Mouse (Mus musculus) cerebellum, postnatal 14 days (tissue): ENCODE measurements at regions not wholly inside any gene's neighbourhood (a gene's known extent, or its start where the extent isn't known, plus 50 kb on each side); places are given as distances from the start of the nearest gene placed in this dataset.
"Not testable (repeated sequence)": the region's sequence is repeated elsewhere in the genome, so short reads cannot be mapped to it uniquely, and the experiment has no call there.

Experiments used
- DNase-seq, 2 experiments: peaks; one replicate each; pipeline ENCODE4 v3.0.0; 2021; ENCODE audit warnings: mixed read lengths in 2 of 2

DNA sequence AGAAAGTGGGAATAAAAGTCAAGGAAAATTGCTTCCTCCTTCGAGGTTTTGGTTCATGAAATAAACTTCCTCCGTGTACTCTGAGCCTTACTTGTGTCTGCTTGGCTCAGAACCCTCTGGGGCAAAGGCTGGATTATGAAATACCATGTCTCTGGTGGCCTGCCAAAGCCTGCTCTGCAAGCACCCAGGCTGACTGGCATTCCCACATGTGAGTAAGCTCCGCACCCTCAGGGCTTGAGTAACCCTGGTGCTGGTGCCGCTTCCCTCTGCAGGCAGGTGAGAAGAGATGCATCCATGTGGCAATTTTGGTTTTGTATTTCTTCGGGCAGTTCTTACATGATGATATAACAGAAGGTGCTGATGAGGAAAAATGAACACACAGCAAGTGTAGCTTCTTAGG is 66.0 kb downstream of the Nr2f2 start:
- no peak for DNase-seq

DNA sequence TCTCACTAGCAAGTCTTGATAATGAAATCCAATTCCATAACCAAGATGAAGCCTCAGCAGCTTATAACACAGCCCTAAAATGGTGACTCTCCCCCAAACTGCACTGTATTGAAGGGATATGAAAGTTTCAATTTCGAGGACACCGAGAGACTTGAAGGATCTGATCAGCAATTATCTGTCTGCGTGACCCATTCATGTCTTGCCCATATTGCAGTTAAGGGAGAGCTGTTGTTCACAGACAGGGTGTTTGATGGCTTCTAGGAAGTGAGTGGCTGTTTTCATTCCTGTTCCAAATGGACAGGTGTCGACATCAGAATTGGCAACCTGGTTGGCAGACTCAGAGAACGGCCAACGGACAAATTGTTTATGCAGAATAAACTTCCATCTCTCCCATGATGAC is 75.1 kb downstream of the Nr2f2 start:
- DNase-seq = no peak

DNA sequence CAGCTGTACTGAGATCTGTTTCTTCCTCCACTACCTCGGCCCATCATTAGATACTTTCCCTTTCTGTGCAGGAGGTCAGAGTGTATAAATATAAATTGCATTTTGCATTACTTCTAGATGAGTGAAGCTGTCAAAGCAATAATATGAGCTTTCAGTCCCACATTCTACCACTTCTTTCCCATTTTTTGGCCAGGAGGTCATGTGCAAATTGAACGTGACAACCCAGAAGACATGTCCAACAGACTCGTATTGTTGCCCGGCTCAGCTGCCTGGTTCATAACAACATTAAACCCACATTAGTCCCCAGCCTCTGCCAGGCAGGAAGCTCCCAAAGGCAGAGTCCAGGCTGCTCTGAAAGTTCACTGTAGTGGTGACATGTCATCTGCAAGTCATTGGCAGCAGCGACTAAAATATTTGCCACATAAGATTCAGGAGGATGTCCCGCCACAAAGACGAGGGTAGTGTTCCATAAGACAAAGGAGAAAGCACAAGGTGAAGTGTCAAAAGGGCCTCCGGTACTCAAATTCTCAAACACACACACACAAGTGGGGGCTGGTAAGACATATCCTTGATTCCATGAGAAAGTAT is 75.7 kb downstream of the Nr2f2 start:
- DNase-seq = no peak

DNA sequence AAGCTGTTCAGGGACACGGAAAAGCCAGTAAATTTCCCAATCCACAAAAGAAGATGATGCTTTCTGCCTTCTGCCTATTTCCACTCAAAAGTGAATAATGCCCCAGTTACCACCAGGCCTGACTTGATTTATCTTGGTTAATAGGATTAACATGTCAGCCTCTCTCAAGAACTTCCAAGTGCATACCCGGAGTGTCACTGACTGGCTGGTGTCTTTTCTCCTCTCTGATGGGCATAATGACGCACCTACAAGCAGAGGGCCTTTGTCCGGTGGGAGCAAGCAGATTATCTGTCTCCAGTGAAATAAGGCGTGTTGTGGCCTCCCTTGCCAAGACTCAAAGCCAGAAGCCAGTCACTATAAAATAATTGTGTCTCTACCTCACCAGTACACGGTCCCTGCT is 76.3 kb downstream of the Nr2f2 start:
- no peak for DNase-seq

DNA sequence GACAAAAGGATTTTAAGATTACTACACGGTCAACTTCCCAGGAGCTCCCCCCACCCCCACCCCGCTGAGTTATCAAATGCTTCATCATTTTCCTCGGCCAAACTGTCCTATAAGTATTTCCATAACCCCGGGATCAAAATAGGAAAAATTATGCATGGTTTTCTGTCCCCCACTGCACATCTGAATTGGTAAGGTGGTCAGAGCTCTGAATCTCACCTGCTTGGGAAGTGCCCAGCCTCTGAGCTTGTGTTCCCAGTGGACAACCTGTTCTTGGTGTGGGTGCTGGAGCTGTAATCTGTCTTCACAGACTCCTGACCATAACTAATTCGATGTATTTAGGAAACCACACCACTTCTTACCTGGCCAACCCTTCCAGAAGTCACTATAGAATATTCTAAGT is 77.9 kb downstream of the Nr2f2 start:
- DNase-seq = no peak

DNA sequence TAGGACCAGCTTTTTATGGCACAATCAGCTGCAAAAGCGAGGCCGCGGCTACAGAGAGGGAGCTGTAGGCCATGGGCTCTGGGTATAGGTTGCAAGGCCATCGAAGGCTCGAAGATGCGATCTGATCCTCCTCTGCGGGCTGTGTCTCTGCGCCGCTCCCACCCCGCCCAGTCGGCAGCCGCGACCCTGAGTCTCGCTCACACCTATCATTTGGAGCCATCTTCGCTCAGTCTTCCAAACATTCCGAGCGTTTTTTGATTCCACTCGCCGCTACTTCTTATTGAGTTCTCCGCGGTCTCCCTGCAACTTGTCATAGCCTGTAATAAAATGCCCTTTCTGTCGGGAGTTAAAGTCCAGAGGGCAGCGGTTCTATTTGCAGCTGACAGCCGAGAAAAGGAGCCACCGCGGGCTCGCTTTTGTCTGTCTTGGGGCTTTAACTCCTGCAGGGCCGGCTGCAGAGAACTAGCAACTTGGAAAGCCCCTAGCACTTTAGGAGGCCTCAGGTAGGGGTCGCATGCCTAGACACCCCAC is 78.6 kb downstream of the Nr2f2 start:
- DNase-seq = peak in 1 of 2 experiments; percentile 7

DNA sequence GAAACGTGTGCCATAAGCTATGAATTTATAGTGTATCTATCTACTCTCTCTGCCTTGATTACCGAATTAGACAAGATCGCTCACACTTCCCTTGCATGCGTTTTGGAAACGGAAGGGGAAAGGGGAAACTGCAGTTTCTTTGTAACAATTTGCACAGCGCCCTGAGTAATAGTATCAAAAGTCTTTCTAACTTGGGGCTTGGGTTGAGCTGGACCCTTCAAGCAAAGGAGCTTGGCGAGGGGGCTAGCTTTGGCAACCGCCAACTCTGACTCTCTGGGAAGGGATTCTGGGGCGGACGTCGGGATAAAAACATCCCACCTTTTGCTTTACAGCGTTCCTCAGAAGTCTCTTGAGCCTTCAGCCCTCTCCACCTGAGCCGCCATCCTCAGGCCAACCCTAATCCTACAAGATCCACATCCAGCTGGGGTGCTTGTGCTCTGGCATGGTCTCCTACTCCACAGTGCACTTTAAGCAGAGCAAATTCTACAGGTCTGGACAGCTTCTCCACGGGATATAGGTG is 79.6 kb downstream of the Nr2f2 start:
- no peak for DNase-seq

DNA sequence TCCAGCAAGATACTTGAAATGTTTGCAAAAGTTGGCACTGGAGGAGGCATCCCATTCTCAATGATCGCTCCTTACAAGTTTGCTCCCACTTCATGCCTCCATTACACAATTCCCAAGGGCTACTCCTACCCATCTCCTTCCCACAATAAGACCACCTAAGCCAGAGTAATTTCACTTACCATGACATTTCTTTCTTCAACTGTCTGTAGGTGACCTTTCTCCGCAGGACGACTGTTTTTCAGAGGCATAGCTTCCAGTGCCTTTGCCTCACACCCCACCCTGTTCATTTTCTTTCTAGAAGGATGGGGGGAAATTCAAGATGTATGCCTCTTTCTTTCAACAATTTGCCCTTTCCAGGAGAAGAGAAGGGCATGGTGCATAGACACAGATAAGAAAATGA is 81.2 kb downstream of the Nr2f2 start:
- DNase-seq = no peak

DNA sequence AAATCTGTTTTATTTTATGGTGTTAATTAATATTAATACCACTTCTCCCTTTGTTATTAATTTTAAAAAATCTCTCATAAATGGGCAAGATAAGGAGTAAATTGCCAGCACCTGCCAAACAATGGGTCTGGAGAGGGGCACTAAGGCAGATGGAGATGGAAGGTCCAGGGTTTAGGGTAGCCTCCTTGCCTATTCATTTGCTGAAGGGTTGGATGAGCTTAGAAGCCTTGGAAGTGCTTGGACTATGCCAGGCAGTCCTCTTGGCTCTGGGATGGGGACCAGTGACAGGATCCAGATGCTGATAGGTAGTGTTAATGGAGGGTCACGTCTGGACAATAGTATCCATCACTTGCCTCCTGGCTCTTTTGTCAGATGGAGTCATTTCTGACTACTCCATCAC is 82.7 kb downstream of the Nr2f2 start:
- DNase-seq = no peak

DNA sequence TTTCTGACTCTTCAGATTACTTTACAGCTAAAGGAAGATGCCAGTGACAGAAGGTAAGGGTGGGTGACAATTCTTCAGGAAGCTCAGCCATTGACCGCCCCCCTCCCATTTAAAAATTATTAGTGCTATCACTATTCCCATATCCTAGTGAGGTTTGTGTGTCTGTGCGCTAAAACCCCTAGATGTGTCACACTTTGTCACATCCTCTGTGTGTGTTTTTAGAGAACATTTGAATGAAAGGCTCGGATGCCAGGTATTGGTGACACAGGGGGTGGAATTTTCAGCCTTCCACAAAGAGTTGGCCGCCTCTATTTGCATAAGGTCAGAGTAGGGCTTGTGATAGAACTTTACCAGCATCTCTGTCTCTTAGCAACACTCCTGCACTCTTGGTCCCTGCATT is 83.4 kb downstream of the Nr2f2 start:
- no peak for DNase-seq

DNA sequence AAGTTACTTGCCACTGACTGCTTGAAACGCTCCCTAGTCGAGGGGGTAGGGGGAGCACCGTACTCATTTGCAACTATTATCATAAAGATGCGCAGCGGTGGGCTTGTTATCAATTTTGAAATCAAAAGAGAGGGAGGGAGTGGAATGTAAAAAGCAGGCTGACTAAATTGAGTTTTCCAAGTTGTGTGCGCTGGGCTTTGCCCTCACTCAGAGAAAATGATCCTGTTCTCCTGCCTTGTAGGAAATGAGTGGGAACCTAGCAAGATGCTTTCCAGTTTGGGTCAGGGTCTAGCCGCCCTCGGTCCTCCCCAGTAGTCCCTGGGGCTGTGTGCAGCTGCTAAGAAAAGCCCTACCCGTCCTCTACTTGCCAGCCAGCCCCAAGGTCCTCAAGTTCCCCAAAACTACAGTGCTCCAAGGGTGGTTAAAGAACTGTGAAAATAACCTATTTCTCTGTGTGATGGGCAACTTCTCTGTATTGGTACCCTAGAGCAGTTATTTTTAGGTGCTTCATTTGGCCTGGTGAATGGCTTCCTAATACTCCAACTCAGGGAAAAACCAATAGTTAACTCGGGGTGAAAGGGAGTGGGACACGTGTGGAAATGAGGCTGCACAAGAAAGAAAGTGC is 84.5 kb downstream of the Nr2f2 start:
- DNase-seq = no peak

DNA sequence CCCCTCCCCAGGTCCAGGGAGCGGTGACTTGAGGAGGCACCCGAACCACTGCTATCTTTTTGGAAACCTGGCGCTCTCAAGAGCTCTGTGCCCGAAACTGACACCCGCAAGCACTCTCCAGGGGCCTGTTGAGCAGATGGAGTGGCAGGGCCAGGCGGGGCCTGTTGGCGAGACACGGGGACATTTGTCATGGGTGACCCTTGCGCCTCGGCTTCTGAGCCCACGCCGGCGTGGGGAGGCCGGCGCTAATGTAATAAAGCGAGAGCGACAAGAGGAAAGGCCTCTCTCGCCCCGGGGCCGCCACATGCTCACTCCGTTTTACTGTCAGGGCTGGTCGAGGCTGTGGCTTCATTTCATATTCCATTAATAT is 85.2 kb downstream of the Nr2f2 start:
- DNase-seq = no peak

DNA sequence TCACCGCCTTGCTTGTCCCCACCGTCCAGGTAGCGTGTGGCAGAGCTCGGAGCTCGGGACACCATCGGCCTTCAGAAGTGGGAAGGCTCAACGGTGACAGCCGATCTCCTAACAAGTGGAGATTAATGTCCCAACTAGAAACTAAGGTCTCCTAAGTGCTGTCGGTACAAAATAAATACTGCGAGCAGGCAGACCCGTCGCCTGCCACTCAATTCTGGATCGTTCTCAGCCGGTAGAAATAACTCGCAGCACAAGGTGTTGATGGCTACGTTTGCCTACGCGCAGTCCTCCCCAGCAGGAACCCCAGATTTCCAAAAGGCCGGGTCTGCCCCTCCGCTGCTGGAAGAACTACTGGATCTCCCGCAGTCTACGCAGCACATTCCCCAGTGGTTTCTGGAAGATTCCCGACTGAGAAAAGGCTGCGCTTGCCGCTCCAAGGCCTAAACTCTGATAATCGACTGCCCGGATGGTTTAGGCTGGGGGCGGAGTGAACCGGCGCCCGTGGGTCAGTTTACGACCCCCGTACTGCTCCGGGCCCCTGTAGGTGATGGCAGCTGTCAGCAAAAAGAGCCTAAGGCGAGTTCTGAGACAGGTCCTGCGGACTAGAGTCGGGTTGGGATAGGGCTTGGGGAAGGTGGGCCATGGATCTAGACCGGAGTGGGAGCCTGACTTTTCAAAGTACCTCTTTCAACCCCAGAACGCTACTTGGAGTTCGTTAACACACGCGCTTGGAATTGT is 85.7 kb downstream of the Nr2f2 start:
- DNase-seq = no peak

DNA sequence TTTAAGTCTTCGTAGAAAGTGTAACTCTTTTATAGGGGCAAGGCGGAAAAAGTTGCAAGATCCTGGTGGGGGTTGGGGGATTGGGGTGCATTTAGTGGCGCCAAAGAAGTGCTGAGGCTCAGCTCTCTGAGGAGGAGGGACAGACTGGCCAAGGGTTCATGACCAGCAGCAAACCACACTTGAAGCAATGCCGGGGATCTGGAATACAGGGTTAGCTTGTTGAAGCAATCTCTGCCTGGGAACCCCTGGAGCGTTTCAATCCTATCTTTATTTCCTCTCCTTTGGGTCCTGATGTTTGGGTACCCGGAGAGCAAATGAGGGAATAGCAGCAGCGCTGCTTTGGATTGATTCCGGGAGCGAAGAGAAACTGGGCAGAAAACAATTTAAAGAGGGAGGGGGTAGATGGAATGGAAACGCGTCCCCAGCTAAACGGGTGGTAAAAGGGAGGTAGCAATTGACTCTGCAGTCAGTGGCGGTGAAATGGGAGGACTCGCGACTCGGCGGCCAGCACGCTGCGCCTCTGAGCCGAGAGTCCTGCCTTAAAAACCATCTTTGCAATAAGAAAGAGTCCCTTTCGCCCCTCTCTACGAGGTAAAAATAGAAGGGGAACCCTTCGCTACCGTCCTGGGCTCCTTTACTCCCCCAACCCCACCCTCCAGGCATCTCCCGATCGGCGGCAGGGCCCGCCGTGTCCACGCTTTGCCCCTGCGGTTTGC is 86.5 kb downstream of the Nr2f2 start:
- DNase-seq = peak in 1 of 2 experiments; percentile 7

DNA sequence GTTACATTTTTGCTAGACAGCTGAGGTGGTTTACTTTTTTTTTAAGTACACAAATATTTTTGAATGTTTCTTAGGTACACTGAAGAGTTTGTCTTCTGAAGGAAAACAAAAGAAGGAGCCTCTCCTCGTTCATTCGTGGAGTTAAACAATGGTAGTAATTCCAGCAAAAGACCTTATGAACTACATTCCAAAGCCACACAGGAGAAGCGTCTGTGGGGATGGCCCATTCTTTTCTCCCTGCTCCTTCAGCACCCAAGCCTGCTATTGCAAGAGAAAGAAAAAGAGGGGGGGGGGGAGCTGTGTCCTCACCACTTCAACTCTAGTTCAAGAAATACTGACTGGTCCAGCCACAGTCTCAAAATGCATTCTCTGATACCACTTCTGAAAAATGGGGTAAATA is 87.4 kb downstream of the Nr2f2 start:
- no peak for DNase-seq

DNA sequence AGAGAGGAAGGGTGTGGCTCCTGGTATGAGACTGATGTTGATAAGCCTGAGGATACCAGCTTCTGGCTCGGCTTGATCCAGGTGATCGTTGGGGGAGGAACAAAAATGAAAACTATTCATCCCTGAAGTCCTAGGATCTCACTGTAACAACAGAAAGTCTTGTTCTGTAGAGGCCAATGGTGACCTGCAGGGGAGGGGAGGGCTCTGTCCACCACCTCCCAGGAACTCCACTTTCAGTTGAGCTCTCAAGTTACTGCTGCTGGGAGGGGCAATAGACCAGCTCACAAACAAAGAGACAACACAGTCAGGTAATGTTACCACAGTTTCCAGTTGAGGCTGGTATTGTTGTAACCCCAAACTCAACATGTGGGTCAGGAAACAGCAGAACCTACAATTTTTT is 90.5 kb downstream of the Nr2f2 start:
- no peak for DNase-seq

DNA sequence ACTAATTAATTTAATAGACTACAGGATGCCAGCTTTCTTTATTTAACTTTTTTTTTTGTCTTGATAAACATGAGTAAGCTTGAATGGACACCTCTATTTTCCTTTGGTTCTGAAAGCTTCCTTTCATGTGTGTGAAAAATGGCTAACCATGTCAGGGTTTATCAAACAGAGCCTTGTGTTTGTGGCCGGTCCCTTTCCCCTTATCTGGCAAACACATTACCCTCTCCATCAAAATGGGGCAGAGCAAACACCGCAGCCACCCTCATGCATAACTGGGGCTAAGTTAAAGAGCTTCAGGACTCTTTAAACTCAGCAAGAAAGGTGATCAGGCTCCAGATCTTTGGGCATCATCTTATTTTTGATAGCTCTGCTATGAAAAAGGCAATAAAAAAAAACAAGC is 92.2 kb downstream of the Nr2f2 start:
- no peak for DNase-seq

DNA sequence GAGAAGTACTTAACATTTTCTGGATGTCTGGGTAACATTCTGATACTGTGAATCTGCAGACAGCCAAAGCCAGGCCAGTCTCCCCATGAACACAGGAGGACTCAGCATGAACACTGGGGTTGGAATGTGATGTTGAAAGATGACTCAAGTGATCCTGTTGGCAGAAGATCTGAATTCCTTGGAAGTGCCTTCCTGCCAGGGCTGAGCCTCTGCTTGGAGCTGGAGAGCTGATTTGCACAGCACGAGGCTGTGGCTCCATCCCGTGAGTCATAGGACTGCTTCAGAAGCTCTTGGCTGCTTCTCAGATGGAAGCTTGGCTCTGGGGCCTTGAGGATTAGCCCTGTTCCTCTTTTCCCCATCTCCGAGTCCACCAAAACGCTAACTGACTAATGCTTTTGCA is 99.5 kb downstream of the Nr2f2 start:
- DNase-seq = no peak

DNA sequence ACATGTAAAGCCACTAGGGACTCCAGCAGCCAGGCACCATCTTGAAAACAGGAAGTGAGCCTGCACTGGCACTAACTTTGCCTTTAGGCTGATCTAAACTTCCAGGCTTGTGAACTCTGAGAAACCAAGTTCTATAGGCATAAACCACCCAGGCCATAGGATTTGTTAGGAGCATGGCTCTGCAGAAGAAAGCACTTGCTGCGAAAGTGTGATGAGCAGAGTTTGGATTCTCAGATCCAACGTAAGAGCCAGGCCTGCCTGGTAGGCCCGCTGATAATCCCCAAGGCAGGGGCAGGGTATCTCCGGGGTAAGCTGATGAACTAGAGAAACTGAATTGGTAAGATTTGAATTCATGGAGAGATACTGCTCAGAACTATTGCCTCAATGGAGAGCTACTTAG is 109.7 kb downstream of the Nr2f2 start:
- DNase-seq = no peak

DNA sequence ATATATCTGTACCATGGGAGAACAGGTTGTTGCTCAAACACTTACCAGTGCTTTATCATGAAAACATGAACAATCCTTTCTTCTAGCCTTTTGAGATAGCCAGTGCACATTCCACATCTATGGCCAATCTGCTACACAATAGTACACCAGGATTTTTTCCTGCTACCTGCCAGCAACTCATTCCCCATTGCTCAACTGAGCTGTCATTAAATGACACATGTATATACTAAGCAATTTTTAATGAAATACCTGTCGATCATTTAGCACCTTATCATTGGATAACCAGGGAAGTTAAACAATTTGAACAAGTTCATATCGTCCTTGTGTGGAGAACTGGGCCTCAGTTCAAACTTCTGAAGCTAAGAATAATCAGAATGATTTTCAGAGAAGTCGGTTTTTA is 111.5 kb downstream of the Nr2f2 start:
- DNase-seq = no peak

DNA sequence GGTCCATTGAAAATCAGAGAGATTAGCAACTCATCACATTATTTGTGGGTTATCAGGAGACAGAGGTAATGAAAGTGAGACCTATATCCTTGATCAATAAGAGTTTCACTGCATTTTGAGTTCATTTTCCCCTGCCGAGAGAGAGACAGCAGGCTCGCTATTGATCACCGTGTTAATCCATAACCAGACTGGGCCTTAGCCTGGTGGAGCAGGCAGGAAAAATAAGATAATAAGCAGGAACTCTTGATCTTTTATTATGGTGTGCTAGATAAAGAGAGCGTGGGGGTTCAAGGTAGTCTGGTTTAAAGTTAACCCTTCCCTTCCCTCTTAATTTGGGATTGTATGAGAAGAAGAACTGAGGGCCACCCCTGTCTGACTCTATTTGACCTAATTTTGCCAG is 113.3 kb downstream of the Nr2f2 start:
- DNase-seq = no peak

DNA sequence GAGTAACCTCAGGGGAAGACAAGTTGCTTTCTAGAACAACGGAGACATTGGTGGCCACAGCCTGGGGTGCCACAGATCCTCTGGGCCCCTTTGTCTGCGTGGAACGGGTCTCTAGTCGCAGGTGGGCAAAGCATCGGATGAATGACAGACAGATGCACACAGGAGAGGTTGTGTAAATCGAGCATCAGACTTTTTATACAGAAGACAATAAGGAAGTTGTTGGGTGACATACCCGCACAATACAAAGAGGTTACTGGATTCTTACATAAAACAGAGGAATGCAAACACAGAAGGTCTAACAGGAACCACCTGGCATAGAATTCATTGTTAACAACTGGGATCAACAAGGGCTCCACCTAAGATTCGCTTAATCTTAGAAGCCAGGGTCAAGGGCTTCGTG is 127.5 kb downstream of the Nr2f2 start:
- not testable (repeated sequence) for DNase-seq

DNA sequence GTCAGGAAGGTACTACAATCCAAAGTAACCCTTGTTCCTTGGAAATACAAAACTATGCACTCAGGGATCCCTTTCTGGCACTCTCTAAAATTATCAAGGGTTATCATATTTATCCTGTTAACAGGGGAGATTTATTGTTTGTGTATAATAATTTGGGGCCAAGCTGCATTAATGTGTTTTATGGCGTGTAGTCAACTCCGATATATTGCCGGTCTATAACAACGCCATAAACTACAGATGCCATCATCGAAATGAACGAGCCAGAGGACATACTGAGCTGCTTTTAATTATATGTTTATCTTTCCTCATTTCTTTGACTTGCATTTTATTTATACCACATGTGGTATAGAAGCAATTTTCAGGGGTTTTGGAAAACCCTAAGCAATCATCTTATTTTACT is 147.2 kb downstream of the Nr2f2 start:
- no peak for DNase-seq

DNA sequence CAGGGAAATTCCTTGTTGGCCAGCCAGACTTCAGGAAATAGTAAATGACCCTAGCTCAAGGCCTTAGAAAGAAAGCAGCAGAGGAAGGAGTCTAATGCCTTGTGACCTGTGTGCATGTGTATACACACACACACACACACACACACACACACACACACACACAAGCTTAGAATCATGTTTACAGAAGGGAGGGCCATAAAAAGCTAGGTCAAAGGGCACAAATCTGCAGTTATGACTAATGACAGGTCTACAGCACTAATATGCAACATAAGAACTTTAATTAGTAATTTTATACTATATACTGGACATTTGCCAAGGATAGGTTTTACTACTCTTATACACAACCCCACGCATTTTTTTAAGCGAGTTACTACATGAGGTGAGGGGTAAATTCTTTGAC is 149.4 kb downstream of the Nr2f2 start:
- DNase-seq = no peak
